Mouse (Mus musculus): ENCODE results near the gene Kif3c. TPM values are rescaled to one million over a fixed set of nuclear protein-coding genes. Genes with fewer than 3 reads are reported as not detected.

The Kif3c gene
- polyA plus RNA-seq, 1 experiment from 2014 or later = 16.4 TPM

DNA sequence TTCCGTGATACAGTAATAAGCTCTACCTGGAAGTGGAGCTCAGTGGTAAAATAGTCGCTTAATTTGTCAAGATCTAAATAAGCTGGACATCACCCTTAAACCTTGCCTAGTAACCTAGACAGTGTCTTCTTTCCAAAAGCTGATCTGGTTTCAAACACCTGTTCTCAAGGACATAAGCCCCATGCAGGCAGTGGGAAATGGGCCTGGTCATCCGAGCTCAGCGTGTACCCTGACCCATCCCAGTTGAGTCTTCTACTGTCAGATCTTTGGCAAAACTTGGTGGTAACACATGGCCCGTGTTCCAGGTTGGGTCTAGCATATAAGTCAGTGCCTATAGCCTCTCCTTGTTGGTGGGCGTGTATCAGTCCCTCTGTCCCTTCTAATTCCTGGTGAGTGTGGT lies 8.6 kb downstream of the Kif3c start:
- Histone ChIP-seq H3K4me3 (no peak overlapping the region), H3K4me1 (peaks cover 15% of the 10 kb centered on the region), H3K27me3 (ENCODE audit: low read depth, poor library complexity, severe bottlenecking) (no peaks in the 10 kb centered on the region), H3K9me3 (replicated peaks) (no peaks in the 10 kb centered on the region), H3K27ac (no peak overlapping the region), H3K36me3 (peaks cover 28% of the 10 kb centered on the region)
- DNase-seq (ENCODE audit: low spot score) = no peak
- WGBS = 92% methylated on average over 6 of the region's 6 CpGs

- H3K4me3 ChIP-seq = no peak overlapping the region
- H3K27me3 ChIP-seq (ENCODE audit: low read depth, poor library complexity, severe bottlenecking) = no peaks in the 10 kb centered on the region
- H3K9me3 ChIP-seq (replicated peaks) = no peaks in the 10 kb centered on the region
- peaks cover 28% of the 10 kb centered on the region for H3K36me3 ChIP-seq
- peaks cover 10% of the 10 kb centered on the region for H3K4me1 ChIP-seq
- WGBS = 85% methylated on average over 5 of the region's 5 CpGs
- no peak overlapping the region for H3K27ac ChIP-seq
- DNase-seq (ENCODE audit: low spot score) = no peak
Observed at GRCm38 (mm10) chr12:3374552-3374951, 9.6 kb downstream of the Kif3c start.

- no peak for DNase-seq (ENCODE audit: low spot score)
- Histone ChIP-seq H3K27me3 (ENCODE audit: low read depth, poor library complexity, severe bottlenecking) (no peaks in the 10 kb centered on the region), H3K4me1 (no peaks in the 10 kb centered on the region), H3K36me3 (peaks cover 32% of the 10 kb centered on the region), H3K4me3 (no peak overlapping the region), H3K27ac (no peak overlapping the region), H3K9me3 (replicated peaks) (no peaks in the 10 kb centered on the region)
- WGBS = 19% methylated on average over 3 of the region's 3 CpGs
Observed at GRCm38 (mm10) chr12:3377190-3377589, 12.3 kb downstream of the Kif3c start.

- DNase-seq (ENCODE audit: low spot score) = no peak
- WGBS = 82% methylated on average over 5 of the region's 5 CpGs
Observed at GRCm38 (mm10) chr12:3377755-3378154, 12.8 kb downstream of the Kif3c start.

DNA sequence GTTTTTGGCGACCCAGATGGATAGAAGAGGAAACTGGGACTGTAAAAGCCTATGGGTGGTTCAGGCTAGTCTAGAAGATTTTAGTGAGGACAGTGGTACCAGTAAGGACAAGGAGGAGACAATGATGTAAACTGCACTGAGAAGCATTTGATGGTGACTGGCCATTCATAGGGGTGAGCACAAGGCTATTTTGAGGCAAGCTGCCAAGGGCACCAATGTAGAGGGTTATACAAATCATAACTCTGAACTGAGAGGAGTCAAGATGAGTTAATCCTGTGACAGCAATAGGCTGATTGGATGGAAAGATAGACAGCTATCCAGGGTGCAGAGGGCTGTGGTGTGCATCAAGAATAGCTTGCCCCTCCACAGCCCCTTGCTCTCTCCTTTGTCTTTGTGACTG lies 19.9 kb downstream of the Kif3c start:
- no peaks in the 10 kb centered on the region for H3K9me3 ChIP-seq (replicated peaks)
- H3K27ac ChIP-seq = no peak overlapping the region
- no peaks in the 10 kb centered on the region for H3K4me1 ChIP-seq
- peaks cover 62% of the 10 kb centered on the region for H3K36me3 ChIP-seq
- 54% methylated on average over 1 of the region's 1 CpGs for WGBS
- no peaks in the 10 kb centered on the region for H3K27me3 ChIP-seq (ENCODE audit: low read depth, poor library complexity, severe bottlenecking)
- no peak overlapping the region for H3K4me3 ChIP-seq
- DNase-seq (ENCODE audit: low spot score) = no peak

More at GRCm38 (mm10) chr12:3377755-3378154, 12.8 kb downstream of the Kif3c start:
- Histone ChIP-seq H3K36me3 (peaks cover 36% of the 10 kb centered on the region), H3K9me3 (replicated peaks) (no peaks in the 10 kb centered on the region), H3K27me3 (ENCODE audit: low read depth, poor library complexity, severe bottlenecking) (no peaks in the 10 kb centered on the region), H3K4me1 (no peaks in the 10 kb centered on the region), H3K27ac (no peak overlapping the region), H3K4me3 (no peak overlapping the region)

DNA sequence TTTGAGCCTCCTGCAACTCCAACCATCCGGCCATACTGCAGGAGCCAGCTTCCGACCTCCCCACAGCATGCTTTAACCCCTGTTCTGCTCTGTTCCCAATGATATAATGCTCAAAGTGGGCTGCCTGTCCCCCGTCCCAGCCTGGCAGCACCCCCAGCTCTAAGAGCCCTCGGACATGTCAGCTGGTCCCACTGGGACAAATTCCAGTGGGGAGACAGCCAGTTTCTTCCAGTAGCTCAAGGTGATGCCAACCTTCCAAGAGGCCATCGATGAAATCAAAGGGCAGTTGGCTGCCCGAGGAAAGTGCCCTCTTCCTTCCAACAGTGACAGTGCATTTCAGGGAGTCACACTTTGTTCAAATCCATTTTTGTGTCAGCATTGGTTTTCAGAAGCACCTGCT lies 20.3 kb downstream of the Kif3c start:
- Histone ChIP-seq H3K36me3 (peaks cover 67% of the 10 kb centered on the region), H3K27ac (no peak overlapping the region), H3K9me3 (replicated peaks) (no peaks in the 10 kb centered on the region), H3K4me1 (no peaks in the 10 kb centered on the region), H3K27me3 (ENCODE audit: low read depth, poor library complexity, severe bottlenecking) (no peaks in the 10 kb centered on the region), H3K4me3 (no peak overlapping the region)
- no peak for DNase-seq (ENCODE audit: low spot score)
- 85% methylated on average over 6 of the region's 6 CpGs for WGBS

DNA sequence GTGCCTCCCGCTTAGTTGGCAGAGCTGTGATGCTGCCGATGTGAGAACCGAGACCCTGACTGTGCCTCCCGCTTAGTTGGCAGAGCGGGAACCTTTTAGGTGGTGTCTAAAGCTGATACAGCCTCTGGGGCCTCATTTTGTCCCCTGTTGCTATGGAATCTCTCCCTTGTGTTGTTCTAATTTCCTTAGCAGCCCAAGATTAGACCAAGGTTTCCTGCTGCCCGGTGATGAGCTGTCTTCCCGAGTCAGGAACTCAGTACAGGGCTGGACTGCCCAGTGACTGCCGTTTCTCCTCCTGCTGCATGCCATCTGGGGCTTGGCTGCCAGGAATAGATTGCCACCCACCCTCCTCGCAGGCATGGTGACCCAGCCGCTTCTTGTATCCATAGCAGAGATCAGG lies 21.0 kb downstream of the Kif3c start:
- no peak overlapping the region for H3K27ac ChIP-seq
- H3K4me3 ChIP-seq = no peak overlapping the region
- 88% methylated on average over 10 of the region's 10 CpGs for WGBS
- H3K27me3 ChIP-seq (ENCODE audit: low read depth, poor library complexity, severe bottlenecking) = no peaks in the 10 kb centered on the region
- H3K9me3 ChIP-seq (replicated peaks) = no peaks in the 10 kb centered on the region
- no peak for DNase-seq (ENCODE audit: low spot score)
- H3K36me3 ChIP-seq = peaks cover 70% of the 10 kb centered on the region
- H3K4me1 ChIP-seq = no peaks in the 10 kb centered on the region

DNA sequence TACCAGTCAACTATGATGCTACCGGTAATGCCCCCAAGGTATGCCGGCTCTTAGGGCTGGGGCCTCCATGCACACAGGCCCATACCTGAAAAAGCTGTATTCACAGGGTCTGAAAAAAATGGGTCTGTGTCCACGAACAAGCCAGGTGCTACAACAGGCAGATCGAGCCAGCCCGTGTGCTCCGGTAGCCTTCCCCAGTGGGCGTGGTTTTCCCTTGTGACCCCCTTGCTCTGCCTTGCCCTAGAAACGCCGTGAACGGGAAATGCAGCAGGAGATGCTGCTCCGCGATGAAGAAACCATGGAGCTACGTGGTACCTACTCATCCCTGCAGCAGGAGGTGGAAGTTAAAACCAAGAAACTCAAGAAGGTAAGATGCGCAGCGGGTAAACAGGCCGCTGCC lies 23.0 kb downstream of the Kif3c start:
- Histone ChIP-seq H3K36me3 (peaks cover 57% of the 10 kb centered on the region), H3K4me3 (no peak overlapping the region), H3K27ac (no peak overlapping the region), H3K4me1 (no peaks in the 10 kb centered on the region), H3K27me3 (ENCODE audit: low read depth, poor library complexity, severe bottlenecking) (no peaks in the 10 kb centered on the region), H3K9me3 (replicated peaks) (no peaks in the 10 kb centered on the region)
- 91% methylated on average over 16 of the region's 16 CpGs for WGBS
- no peak for DNase-seq (ENCODE audit: low spot score)

DNA sequence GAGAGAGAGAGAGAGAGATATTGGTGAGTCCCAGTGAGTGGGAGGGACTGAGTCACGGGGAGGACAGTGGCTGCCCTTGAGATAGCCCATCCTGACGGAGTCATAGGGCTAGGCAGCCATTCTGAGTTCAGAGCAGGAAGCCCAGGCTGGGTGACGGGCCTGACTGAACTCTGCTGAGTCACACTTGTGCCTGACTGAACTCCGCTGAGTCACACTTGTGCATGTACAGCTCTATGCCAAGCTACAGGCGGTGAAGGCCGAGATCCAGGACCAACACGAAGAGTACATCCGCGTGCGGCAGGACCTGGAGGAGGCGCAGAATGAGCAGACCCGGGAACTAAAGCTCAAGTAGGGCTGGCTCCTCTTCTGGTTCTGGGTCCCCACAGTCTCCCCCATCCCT lies 24.5 kb downstream of the Kif3c start:
- Histone ChIP-seq H3K4me3 (no peak overlapping the region), H3K9me3 (replicated peaks) (no peaks in the 10 kb centered on the region), H3K27me3 (ENCODE audit: low read depth, poor library complexity, severe bottlenecking) (no peaks in the 10 kb centered on the region), H3K36me3 (peaks cover 57% of the 10 kb centered on the region), H3K27ac (no peak overlapping the region), H3K4me1 (no peaks in the 10 kb centered on the region)
- DNase-seq (ENCODE audit: low spot score) = no peak
- 92% methylated on average over 12 of the region's 12 CpGs for WGBS

GRCm38 (mm10) chr12:3390071-3390470 lies 25.1 kb downstream of the Kif3c start:
- H3K4me3 ChIP-seq = no peak overlapping the region
- no peaks in the 10 kb centered on the region for H3K27me3 ChIP-seq (ENCODE audit: low read depth, poor library complexity, severe bottlenecking)
- 87% methylated on average over 2 of the region's 2 CpGs for WGBS
- peaks cover 59% of the 10 kb centered on the region for H3K36me3 ChIP-seq
- no peak for DNase-seq (ENCODE audit: low spot score)
- no peaks in the 10 kb centered on the region for H3K4me1 ChIP-seq
- H3K27ac ChIP-seq = no peak overlapping the region
- H3K9me3 ChIP-seq (replicated peaks) = no peaks in the 10 kb centered on the region

- 37% methylated on average over 12 of the region's 12 CpGs for WGBS
- H3K36me3 ChIP-seq = peaks cover 58% of the 10 kb centered on the region
Observed at GRCm38 (mm10) chr12:3390577-3391262, 25.8 kb downstream of the Kif3c start.

GRCm38 (mm10) chr12:3391276-3391675 lies 26.3 kb downstream of the Kif3c start:
- H3K4me3 ChIP-seq = no peak overlapping the region
- H3K4me1 ChIP-seq = no peaks in the 10 kb centered on the region
- peaks cover 52% of the 10 kb centered on the region for H3K36me3 ChIP-seq
- no peaks in the 10 kb centered on the region for H3K27me3 ChIP-seq (ENCODE audit: low read depth, poor library complexity, severe bottlenecking)
- H3K9me3 ChIP-seq (replicated peaks) = no peaks in the 10 kb centered on the region
- WGBS = 86% methylated on average over 1 of the region's 1 CpGs
- H3K27ac ChIP-seq = no peak overlapping the region
- DNase-seq (ENCODE audit: low spot score) = no peak

More at GRCm38 (mm10) chr12:3390577-3391262, 25.8 kb downstream of the Kif3c start:
- Histone ChIP-seq H3K4me1 (no peaks in the 10 kb centered on the region), H3K9me3 (replicated peaks) (no peaks in the 10 kb centered on the region), H3K27me3 (ENCODE audit: low read depth, poor library complexity, severe bottlenecking) (no peaks in the 10 kb centered on the region), H3K4me3 (no peak overlapping the region), H3K27ac (no peak overlapping the region)
- peak; percentile 89 for DNase-seq (ENCODE audit: low spot score)

DNA sequence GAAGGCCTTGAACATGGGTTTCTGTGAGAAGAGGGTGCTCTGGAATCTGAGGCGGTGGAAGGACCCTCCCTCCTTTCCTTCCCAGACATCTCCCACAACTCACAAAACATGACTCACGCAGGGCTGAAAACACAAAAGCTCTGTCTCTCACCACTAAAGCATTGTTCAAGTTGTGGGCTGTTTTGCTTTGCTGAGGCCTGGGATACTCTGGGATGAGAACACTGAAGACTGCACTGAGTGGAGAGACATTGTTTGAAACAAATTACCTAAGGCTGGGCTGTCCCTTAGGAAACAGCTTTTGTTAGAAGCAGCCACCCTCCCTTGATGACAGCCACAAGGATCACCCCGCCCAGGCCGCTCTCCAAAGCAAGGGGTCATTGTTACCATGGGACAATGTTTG lies 28.2 kb downstream of the Kif3c start:
- no peak overlapping the region for H3K27ac ChIP-seq
- WGBS = 84% methylated on average over 4 of the region's 4 CpGs
- no peaks in the 10 kb centered on the region for H3K9me3 ChIP-seq (replicated peaks)
- DNase-seq (ENCODE audit: low spot score) = no peak
- no peaks in the 10 kb centered on the region for H3K4me1 ChIP-seq
- peaks cover 34% of the 10 kb centered on the region for H3K36me3 ChIP-seq
- no peaks in the 10 kb centered on the region for H3K27me3 ChIP-seq (ENCODE audit: low read depth, poor library complexity, severe bottlenecking)
- no peak overlapping the region for H3K4me3 ChIP-seq

GRCm38 (mm10) chr12:3396931-3397330 lies 32.0 kb downstream of the Kif3c start:
- H3K27ac ChIP-seq = no peak overlapping the region
- H3K36me3 ChIP-seq = peaks cover 21% of the 10 kb centered on the region
- no peak overlapping the region for H3K4me3 ChIP-seq
- no peaks in the 10 kb centered on the region for H3K4me1 ChIP-seq
- WGBS = 89% methylated on average over 8 of the region's 8 CpGs
- no peaks in the 10 kb centered on the region for H3K9me3 ChIP-seq (replicated peaks)
- H3K27me3 ChIP-seq (ENCODE audit: low read depth, poor library complexity, severe bottlenecking) = no peaks in the 10 kb centered on the region
- DNase-seq (ENCODE audit: low spot score) = no peak

All from limb, embryonic 10.5 days (tissue).